Mouse (Mus musculus) frontal cortex, adult 2 months (tissue): ENCODE measurements at regions not wholly inside any gene's neighbourhood (a gene's known extent, or its start where the extent isn't known, plus 50 kb on each side); places are given as distances from the start of the nearest gene placed in this dataset.

Source experiments
- DNase-seq, 2 experiments: peaks; one replicate each; pipeline ENCODE4 v3.0.0; 2022; ENCODE audit warnings: low spot score in 1 of 2; ENCODE audit errors: extremely low spot score in 1 of 2

GRCm38 (mm10) chr9:50395543-50395942, 50.8 kb upstream of the Rpl10-ps3 start:
- no peak for DNase-seq

GRCm38 (mm10) chr9:50396051-50396450, 51.3 kb upstream of the Rpl10-ps3 start:
- no peak for DNase-seq

GRCm38 (mm10) chr9:50408396-50408795, 63.6 kb upstream of the Rpl10-ps3 start:
- no peak for DNase-seq

GRCm38 (mm10) chr9:50408845-50409244, 64.1 kb upstream of the Rpl10-ps3 start:
- DNase-seq: no peak

GRCm38 (mm10) chr9:50412986-50413385, 68.2 kb upstream of the Rpl10-ps3 start:
- no peak for DNase-seq

- no peak for DNase-seq
These were observed 69.0 kb upstream of the Rpl10-ps3 start for GRCm38 (mm10) chr9:50413514-50414335.

- DNase-seq: no peak
These were observed 70.1 kb upstream of the Rpl10-ps3 start for GRCm38 (mm10) chr9:50414796-50415340.

GRCm38 (mm10) chr9:50416677-50417076, 71.9 kb upstream of the Rpl10-ps3 start:
- no peak for DNase-seq

- no peak for DNase-seq
These were observed 73.3 kb upstream of the Plet1 start for GRCm38 (mm10) chr9:50421061-50421460.

- no peak for DNase-seq
These were observed 72.6 kb upstream of the Plet1 start for GRCm38 (mm10) chr9:50421572-50422285.

GRCm38 (mm10) chr9:50425866-50426495, 68.3 kb upstream of the Plet1 start:
- DNase-seq: no peak

- DNase-seq: no peak
These were observed 64.2 kb upstream of the Plet1 start for GRCm38 (mm10) chr9:50430147-50430546.

GRCm38 (mm10) chr9:50433525-50433924, 60.8 kb upstream of the Plet1 start:
- no peak for DNase-seq

- DNase-seq: no peak
These were observed 60.3 kb upstream of the Plet1 start for GRCm38 (mm10) chr9:50433978-50434377.

- peak in 1 of 2 experiments; percentile 88 for DNase-seq
These were observed 56.2 kb upstream of the Plet1 start for GRCm38 (mm10) chr9:50437830-50438722.

- DNase-seq: no peak
These were observed 55.6 kb upstream of the Plet1 start for GRCm38 (mm10) chr9:50438738-50439137.

GRCm38 (mm10) chr9:50440222-50440621, 54.1 kb upstream of the Plet1 start:
- DNase-seq: no peak

- peak in 1 of 2 experiments; percentile 25 for DNase-seq
These were observed 53.6 kb upstream of the Plet1 start for GRCm38 (mm10) chr9:50440689-50441088.

GRCm38 (mm10) chr9:50443708-50444463, 50.4 kb upstream of the Plet1 start:
- DNase-seq: peak in 1 of 2 experiments; percentile 83
